Mouse (Mus musculus) MEL-GATA-1-ER (cell line): Measurements from ENCODE around the gene Hs6st3.

ENCODE experiments used
- DNase-seq: peaks from one replicate; pipeline ENCODE4 v3.0.0-alpha.2; 2012; ENCODE audit warnings: low read depth; ENCODE audit errors: extremely low read depth

The Hs6st3 gene

GRCm38 (mm10) chr14:119633090-119633489 is 494.9 kb downstream of the Hs6st3 start:
- no peak for DNase-seq

GRCm38 (mm10) chr14:119633626-119634025 is 495.5 kb downstream of the Hs6st3 start:
- DNase-seq, result no peak

GRCm38 (mm10) chr14:119642874-119643273 is 504.7 kb downstream of the Hs6st3 start:
- no peak for DNase-seq

- no peak for DNase-seq
Measured at GRCm38 (mm10) chr14:119643840-119644239, 505.7 kb downstream of the Hs6st3 start.

DNA sequence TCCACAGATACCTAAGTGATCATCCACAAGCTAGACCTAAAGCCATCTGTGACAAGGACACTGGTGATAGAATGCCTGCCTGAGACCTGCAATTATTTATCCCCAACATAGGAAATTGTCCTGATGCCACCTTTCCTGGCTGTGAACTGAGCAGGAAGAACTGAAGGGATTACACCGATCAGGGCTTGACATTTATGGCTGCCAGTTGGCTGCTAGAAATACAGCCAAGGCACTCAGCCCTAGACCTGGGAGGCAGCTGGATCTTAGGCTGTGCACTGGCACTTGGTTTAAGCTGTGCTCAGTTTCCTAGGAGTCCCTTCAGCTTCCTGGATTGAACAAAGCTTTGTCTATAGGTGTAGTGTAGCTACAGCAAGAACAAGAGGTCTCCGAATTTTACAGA is 518.8 kb downstream of the Hs6st3 start:
- DNase-seq, result no peak

DNA sequence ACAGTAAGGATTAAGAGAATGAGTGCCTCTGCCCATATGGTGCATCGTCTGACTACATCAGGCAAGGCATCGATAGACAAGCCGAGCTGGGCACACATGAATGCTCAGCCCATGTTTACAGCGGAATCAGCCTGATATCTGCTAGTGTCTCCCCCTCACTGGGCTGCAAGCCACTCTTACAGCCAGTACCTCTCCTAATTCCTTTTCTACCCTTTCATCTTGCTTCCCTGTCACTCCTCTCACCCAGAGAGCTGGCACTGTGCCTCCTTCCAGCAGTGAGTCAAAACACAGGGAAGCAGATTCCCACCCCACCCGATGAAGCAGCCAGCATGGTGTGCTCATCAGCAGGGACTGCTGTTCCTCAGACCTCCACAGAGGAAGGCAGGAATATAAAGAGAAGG is 527.6 kb downstream of the Hs6st3 start:
- no peak for DNase-seq

GRCm38 (mm10) chr14:119667421-119667820 is 529.3 kb downstream of the Hs6st3 start:
- DNase-seq, result no peak

DNA sequence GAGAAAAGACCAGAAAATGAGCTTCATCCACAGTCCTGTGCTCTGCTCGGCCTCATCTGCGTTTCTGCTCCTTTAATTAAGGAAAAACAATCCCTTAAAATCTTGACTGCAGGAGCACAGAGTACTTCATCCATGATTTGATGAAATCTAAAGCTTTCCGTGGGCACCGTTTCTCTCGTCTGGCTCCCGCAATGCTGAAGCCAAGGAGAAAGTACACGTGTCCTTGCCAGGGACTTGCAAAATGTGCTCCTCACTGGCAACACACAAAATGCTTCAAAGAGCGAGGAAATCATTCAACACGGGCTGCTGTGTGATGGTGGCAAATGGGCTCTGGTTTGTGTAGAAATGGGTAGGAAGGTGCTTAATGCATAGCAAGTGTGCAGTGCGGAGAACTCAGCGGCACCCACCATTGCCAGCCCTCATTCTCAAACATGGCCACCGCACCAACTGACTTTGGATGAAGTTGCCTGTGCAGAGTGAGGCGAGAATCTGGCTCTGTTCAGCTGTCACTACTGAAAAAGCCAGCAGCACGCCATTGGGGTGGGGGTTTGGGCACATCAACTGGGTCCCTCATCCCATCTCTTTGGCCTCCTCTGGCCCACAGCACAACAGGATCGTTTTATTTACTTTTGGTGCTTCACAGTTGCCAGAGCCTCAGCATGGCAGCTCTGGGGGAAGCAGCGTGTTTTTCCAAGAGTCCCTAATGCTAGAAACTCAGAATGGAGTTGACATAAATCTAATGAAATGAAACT is 532.9 kb downstream of the Hs6st3 start:
- no peak for DNase-seq

DNA sequence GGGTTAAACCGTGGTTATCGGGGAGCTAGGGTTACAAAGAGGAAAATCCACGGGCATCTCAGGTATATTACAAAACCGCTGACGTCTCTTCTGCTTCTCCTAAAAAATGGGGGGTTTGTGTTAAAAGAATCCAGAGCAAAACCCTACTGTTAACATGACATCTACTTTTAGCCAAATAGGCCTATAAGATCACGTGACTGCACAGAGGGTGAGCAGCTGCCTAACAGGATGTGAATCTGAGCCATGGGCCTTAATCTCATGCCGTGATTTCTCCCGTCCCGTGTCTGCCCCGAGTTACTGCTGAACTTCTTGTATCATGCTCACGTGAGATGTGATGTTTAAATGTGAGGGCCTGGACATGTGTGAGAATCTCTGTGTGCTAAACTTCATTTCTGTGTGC is 540.4 kb downstream of the Hs6st3 start:
- DNase-seq, result no peak

DNA sequence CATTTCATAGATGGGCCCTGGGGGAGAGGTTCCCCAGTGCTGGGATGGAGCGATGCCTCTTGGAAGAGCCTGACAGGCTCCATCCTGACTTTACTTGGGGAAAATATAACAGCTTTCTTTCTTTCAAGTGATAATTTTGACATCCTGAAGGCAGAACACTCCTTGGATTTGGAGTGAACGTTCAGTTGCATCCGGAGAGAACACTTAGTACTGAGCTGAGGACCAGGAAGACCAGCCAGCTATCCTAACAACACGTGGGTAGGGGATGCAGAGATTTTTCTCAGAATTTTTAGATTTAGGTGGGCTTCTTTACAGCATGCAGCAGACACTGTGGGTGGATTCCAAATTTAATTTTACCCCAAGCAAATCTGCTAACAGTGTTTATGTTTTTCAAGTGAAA is 541.9 kb downstream of the Hs6st3 start:
- no peak for DNase-seq

DNA sequence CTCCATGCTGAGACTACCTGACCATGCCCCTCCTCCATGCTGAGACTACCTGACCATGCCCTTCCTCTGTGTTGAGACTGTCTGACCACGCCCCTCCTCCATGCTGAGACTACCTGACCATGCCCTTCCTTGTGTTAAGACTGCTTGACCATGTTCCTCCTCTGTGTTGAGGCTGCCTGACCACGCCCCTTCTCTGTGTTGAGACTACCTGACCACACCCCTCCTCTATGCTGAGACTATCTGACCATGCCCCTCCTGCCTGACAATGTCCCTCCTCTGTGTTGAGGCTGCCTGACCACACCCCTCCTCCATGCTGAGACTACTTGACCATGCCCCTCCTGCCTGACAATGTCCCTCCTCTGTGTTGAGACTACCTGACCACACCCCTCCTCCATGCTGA is 549.7 kb downstream of the Hs6st3 start:
- DNase-seq, result no peak

DNA sequence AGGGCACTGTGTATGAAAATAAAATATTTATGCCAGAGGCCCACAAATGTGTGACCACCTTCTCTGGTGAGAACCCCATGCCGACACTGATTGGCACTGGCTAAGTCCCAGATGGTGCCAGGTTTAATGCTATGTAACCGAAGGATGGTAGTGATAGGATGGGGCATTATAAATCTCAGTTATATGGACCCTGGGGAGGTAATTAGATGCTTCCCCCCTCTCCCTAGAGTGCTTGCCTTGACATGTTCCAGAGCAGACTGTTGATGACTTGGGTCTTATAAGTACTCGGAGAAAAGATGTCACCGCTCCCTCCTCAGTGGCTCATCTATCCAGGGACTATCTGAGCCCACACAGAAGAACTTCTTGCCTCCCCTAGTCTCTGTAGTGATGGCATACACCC is 561.8 kb downstream of the Hs6st3 start:
- no peak for DNase-seq

DNA sequence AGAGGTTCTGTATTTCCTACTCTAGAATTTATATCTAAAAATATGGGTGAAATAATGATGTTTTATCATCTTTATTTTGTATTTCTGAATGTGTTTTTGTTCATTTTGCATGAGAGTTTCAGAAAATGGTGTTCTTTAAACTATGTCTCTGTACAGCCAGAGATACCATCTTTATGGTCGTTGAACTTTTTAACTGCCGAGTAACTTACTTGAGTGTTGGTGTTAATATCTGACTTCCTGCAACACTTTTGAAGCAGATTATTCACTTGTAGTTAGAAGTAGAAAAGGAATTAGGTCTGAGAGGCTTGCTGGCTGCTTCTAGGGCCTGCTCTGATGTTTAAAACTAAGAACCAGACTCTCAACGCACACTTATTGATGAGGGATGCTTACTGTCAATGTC is 576.6 kb downstream of the Hs6st3 start:
- DNase-seq, result no peak

GRCm38 (mm10) chr14:119717323-119717722 is 579.2 kb downstream of the Hs6st3 start:
- DNase-seq, result no peak

- DNase-seq, result no peak
Measured at GRCm38 (mm10) chr14:119725102-119725501, 587.0 kb downstream of the Hs6st3 start.

GRCm38 (mm10) chr14:119731436-119732080 is 593.4 kb downstream of the Hs6st3 start:
- no peak for DNase-seq

DNA sequence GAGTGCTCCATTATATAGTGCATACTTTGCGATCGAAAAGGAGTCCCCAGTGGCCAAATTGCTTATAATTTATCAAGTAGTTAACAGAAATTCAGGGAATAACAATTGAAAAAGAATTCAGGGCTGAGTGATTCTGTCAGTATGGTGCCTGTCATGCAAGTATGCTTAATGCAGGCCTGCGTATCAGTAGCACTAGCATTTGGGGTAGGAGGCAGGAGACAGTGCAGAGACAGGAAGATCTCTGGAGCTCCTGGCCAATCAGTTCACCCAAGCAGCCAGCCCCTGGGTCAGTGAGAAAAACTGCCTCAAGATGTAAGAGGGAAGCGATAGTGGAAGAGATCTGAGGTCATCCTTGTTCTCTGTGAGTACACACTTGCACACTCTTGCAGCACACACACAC is 594.1 kb downstream of the Hs6st3 start:
- DNase-seq, result no peak

- DNase-seq, result no peak
Measured at GRCm38 (mm10) chr14:119737408-119737961, 599.3 kb downstream of the Hs6st3 start.

DNA sequence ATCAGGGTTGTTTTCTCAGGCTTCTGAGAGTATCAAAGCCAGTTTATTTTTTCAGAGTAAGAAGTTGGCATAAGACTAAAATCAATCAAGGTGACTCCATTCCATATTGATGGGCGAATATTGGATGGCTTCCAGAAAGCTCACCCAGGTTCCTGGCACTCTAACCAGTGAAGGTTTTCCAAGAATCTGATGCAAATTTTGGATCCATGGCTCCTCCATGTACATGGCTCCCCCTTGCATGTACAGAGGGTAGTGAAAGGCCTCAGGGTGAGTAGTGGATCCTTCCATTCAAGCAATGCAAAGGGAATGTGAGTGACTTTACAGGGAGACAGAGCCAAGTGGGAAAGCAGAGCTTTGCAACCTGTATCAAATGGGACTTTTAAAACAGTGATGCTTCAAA is 603.6 kb downstream of the Hs6st3 start:
- no peak for DNase-seq

DNA sequence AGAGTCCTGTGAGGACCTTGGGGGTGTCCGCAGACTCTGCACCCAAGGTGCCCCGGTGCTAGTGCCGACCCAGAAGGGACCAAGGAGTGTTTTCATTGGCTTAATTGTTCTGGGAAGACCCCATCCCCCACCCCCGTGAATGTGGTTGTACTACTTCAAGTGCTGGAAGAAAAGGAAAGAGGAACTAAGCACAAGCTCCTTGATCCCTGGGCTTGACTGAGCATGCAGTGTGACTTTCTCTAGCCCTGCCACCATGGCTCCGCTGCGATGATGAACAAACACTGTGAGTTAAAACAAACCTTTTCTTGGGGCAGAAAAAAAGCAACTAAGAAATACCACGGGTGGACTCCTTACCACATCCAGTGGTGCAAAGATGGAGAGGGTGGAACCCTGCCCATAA is 623.2 kb downstream of the Hs6st3 start:
- DNase-seq, result no peak

- DNase-seq, result no peak
Measured at GRCm38 (mm10) chr14:119772040-119772439, 633.9 kb downstream of the Hs6st3 start.

- DNase-seq, result no peak
Measured at GRCm38 (mm10) chr14:119776261-119776660, 638.1 kb downstream of the Hs6st3 start.
